Mouse (Mus musculus) brain, embryonic 14.5 days (tissue): ENCODE measurements at regions not wholly inside any gene's neighbourhood (a gene's known extent, or its start where the extent isn't known, plus 50 kb on each side); places are given as distances from the start of the nearest gene placed in this dataset.

ENCODE experiments used
- CTCF ChIP-seq: fragments of 200-500 bp; IDR thresholded peaks from 2 replicates; pipeline ENCODE4 v1.5.1; 2012; ENCODE audit warnings: inconsistent platforms, mild to moderate bottlenecking, moderate library complexity, borderline replicate concordance; ENCODE audit not compliant: insufficient read depth, insufficient read length; ENCODE audit errors: extremely low read depth
- POLR2A ChIP-seq: fragments of 200-500 bp; IDR thresholded peaks from 2 replicates; pipeline ENCODE4 v1.6.1; 2012; ENCODE audit warnings: mild to moderate bottlenecking, inconsistent platforms, borderline replicate concordance; ENCODE audit not compliant: poor library complexity, insufficient read depth, insufficient read length, severe bottlenecking; ENCODE audit errors: extremely low read depth

- TF ChIP-seq POLR2A (no peak), CTCF (peak; percentile 58; the same call in 1 of the 2 replicates)
Observed at GRCm38 (mm10) chrX:93069569-93070289, 216.5 kb upstream of the Arx start.
